Mouse (Mus musculus) embryo, embryonic 9.5 days (tissue): ENCODE data around the gene Aif1l.

Experiments used
- DNase-seq: peaks from one replicate; pipeline ENCODE4 v3.0.0-alpha.2; 2017; ENCODE audit errors: extremely low spot score

Aif1l gene

DNA sequence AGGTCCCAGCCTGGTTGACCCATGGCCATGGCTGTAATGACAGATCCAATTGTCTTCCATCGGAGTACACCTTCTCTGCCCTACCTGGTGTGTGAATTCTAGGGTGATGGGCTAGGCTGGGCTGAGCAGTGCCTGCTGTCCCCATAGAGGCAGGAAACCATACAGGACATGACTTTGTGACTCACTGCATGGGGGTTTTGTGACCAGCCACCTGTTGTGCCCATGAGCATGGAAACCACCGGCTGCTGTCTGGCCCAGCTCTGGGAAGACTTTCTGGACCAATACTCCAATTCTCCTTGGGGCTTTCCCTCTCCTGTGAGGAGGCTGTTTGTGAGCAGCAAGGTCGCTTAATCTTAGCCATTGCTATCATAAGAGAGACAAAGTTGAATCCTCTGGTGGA is 2.8 kb downstream of the Aif1l start:
- no peak for DNase-seq

DNA sequence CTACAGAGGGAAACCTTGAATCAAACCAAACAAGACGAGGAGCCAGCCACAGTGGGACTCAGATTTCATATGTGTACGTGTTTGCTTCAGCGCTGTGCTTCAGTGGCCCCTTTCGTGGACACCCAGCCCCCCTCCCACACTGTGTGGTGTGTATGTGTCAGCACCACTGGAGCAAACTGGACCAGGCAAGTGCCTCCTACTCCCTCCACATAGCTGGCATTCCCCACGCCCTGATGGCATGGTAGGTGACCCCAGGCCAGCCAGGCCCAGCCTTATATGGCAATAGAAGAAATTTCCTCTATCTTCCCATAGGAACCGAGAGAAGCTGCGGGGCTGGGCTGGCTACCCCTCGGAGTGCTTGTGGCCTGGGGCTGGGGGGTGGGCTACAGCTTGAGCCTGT is 3.7 kb downstream of the Aif1l start:
- DNase-seq: no peak

DNA sequence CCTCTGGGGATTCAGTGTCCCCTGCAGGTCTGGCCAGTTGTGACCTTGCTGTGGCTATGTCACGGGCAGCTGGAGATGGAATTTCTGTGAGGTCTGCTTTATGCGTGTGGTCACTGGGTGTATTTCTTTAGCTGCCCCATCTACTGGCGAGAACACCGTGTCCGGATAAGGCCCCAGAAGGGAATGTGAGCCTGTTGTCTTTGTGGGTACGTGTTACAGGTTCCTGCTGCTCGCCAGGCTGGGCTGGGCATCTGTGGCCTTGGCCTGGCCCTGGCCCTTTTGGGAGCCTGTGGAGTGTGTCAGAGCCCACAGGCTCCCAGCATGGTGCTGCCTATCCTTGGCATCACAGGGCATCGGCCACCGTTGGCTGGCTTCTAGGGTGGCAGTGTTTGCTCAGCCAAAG is 4.8 kb downstream of the Aif1l start:
- DNase-seq: no peak

DNA sequence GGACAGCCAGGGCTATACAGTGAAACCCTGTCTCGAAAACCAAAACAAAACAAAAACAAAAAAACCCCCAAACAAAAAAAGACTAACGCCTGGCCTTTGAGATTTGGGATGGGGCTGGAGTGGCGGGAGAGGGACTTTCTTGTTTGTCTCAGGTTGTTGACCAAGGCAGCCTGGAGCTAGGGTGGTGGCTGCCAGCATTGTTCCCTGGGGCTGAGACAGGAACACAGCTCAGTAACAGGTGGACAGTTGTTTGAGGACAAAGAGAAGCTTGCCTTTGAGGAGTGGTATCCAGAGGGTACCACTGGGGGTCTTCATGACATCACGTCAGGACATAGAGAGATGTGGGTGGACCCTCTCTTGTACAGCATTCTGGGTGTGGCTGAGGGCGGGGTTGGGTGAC is 5.7 kb downstream of the Aif1l start:
- DNase-seq: no peak

DNA sequence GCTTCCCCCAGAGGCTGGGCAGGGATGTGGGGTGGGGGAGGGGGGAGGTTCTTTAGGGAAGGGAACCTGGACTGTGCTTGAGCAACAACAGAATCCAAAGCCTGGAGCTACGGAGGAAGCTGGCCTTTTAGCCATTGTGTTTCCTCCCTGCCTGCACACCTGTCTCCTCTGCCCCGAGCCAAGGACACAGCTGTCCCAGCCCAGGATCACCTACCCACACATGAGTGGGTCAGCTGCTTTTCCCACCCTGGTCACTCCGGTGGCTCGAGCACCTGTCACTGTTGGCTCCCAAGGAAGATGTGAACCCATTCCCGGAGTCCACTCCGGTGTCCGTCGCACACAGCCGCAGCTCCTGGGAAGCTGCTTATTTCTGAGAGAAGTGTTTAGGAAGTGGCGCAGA is 7.3 kb downstream of the Aif1l start:
- no peak for DNase-seq

DNA sequence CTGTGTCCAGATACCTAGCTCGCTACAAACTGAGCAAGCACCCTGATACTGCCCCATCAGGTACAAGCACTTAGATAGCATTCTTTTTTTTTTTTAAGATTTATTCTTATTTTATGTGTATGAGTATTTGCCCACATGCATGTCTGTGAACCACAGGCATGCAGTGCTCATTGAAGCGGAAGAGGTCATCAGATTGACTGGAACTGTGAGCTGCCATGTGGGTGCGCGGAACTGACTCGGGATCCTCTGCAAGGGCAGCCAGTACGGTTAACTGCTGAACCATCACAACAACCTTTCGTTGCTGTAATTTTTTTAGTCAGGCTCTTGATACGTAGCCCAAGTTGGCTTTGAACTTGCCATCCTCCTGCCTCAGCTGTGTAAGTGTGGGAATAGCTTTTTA is 11.0 kb downstream of the Aif1l start:
- no peak for DNase-seq

DNA sequence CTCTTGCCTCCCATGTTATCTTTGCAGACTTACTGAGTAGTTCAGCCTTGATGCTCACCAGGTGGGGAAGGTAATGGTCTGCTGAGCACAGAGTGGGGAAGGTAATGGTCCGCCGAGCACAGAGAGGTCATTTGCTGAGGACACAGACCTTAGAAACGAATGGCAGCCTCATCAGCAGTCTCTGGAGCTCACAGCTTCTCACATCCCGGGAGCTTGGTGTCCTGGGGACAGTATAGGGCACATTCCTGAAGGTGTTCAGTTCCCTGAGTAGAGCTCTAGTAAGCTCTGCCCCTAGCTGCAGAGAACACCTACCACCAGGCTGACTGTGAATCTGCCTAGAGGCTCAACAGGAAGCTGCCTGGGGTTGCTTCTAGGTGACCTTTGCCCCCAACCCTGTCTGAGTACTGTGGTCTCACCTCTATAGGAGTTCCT is 11.9 kb downstream of the Aif1l start:
- DNase-seq: no peak

DNA sequence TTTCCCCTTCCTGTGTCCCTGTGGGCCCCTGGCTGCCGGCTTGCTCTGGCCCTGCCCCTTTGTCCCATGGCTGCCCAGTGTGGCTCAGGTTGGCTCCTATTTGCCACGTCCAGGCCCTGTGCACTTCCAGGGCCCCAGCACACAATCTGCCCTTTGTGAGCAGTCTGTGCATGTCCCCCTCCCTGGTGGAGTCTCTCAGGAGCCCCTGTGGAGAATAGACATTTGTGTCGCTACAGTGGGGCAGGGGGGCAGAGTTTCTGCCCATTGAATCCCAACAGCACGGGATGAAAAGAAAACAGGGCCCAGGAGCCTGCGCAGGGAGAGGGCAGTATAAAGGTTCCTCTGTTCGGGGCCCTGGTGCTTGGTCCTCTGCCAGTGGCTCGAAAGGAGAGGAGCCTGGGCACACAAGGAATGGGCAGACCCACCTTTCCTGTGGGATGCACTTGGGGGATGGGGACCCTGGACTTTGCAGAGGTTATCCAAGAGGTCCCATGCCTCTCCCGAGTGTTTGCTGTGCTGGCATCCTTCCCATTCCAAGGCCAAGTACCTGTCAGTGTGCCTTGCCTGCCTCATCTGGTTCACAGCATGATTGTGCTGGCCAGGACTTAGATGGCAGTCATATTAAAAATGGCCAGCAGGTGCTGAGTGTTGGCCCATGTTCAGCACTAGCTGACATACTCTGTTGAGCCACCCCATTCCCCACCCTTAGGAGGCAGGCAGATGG is 12.7 kb downstream of the Aif1l start:
- no peak for DNase-seq

DNA sequence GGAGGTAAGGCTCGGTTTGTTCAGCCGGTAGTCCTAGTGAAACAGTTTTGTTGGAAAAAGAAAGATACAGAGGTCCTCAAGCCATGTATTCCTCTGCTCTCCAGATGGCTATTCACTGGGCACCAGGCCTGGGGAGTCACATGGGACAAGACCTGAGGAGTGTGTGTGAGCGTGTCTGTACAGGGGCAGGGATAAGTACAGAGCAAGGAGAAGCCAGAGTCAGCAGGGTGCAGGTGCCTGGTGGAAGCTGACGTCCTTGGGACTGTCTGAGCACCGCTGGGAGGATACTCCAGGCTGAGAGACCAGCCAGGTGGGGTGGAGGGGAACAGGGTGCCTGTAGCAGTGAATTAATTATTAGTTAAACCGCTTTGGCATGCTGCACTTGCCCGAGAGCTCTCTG is 13.6 kb downstream of the Aif1l start:
- DNase-seq: no peak

DNA sequence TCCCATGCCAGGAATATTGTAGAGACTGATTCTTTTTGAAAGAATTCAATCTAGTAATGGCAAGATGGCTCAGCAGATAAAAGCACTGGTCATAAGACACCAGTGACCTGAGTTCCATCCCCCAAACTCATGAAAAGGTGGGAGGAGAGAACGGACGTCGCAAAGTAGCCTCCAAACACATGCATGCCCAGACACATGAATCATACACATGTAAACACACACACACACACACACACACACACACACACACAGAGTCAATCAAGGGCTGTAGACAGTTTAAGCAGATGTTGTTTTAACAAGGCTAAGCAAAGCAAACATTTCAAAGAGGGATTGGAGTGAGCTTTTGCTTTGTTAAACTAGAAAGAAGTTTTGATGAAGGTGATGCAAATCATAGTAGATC is 14.3 kb downstream of the Aif1l start:
- no peak for DNase-seq

DNA sequence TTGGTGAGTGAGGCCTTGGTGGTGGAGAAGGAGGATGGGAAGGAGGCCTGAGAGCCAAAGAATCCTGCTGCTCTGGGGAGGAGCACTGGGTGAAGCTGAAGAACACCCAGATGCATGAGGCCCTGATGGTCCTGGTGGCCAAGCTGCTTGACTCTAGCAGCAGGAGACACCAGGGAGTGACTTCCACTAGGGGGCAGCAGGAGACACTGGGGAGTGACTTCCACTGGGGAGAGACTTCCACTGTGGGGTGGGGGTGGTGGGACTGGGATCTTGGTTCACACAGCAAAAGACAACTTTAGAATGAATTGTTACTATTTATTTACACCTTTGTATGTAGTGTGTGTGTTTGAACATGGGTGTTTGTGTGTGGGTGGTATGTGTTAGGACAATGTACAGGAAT is 15.2 kb downstream of the Aif1l start:
- peak; percentile 26 for DNase-seq

DNA sequence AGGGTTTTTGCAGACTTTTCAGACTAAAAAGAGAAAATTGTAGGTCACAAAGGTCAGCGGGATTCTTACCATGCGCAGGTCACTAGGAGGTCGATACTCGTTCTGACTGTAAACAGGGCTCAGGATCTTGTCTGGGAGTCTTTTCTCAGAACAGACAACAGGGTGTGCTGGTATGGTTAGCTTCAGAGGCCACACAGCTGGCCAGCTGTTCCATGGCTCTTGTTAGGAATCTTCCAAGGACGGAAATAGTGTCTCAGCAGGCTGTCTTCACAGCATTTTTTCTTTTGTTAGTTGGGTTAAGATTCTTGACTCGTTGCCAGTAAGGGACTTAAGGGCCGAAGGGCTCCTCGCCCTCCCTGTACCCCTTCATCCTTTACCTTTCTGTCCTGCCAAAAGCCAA is 16.9 kb downstream of the Aif1l start:
- no peak for DNase-seq

DNA sequence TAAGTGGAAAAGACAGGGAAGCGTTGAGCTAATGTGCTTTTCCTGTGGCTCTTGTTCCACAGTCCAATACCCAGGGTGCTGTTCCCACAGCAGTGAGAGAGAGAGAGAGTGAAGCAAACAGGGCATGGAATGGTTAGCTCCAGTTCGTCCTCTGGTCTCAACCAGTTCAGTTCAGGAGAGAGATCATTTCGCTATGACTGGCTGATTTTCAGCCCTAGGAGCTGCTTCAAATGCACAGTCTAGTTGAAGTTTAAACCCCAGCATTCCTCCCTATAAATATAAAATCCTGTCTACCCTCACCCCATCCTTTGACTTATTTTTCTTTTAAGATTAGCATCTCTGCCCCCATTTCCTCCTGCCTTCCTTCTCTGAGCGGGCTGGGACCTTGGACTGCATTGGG is 22.6 kb downstream of the Aif1l start:
- DNase-seq: no peak

DNA sequence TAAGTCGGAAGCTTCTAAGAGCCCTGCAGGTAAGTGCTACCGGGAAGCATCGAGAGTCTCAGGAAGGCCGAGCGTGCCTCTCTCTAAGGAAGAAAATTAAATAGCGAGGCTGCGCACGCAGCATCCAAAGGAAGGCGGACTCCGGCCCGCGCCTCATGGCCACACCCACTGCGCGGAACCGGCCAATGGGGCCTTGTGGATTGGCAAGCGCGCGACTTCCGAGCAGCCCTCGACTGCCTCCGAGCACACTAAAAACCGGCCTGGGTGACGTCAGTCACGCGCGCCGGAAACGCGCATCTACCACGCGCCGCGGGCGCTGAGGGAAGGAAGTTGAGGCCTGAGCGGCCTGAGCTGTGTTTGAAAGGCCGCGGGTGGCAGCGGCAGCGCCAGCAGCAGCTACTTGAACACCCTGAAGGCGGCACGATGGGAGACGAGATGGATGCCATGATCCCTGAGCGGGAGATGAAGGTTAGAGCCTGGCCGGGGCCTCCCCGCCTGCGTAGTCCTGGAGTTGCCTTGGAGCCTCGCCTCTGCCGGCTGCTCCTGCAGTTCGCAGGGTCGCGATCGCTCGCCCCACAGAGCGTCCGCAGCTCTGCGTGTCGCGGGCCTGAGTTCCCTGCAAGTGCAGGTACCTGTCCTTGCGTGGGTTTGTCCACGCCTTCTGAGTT is 24.3 kb downstream of the Aif1l start, which contains the start of gene Nup214:
Gene Nup214, plus strand, starts transcription at position 296 of the 668 bp plus-strand sequence.
- peak; percentile 100 for DNase-seq

DNA sequence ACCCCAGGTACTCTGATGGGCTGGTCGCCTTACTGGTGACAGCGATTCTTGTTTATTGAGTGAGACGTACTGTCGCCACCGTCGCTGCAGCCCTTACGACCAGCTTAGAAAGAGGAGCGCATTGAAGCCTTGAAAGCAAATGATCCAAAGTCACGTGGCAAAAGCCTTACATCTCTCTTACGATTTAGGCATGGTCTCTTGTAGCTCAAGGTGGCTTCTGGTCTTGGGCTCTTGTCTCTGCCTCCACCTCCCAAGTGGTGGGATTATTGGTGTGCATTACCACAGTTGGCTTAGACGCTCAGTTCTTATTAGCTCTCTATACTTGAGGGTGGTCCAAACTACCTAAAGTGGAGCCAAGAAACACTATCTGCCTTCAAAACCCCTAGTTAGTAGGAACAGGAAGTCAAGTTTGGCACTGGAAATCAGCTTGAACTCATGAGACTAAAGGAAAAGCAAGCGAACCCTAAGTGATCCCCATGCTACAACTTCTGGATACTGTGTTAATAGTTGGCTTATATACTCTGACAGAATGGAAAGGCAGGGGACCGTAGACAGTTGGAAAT is 25.0 kb downstream of the Aif1l start:
- no peak for DNase-seq

DNA sequence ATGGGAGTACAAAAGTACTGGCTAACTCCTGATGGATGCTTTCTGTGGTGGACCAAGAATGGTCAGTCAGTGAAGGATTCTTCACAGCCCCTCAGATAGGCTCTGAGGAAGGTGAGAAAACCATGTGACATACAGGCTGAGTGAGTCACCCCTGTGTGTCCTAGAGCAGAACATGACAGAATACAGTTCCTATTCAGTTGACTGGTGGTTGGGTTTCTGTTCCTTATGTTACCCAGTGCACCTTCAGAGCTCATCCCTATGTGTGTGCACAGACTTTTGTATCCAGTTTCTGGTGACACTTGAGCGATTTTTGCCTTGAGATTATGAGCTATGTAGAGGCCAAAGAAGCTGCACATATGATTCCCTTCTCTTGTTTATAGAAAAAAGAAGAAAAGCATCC is 37.8 kb downstream of the Aif1l start:
- no peak for DNase-seq

DNA sequence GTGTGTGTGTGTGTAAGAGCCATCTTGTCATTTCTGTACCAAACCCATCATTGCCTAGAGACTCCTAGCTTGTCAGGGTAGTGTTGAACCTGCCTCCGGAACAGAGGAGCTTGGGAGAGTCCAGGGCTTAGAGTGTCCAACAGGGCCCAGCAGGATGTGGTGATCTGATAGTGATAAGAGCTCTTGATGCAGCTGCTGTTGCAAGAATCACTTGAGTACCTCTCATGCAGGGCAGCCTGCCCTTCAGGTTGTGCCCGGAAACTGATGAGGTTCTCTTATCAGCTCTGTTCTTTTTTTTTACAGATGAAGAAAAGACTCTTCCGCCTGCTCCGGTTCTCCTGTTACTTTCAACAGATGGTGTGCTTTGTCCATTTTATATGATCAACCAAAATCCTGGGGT is 41.0 kb downstream of the Aif1l start:
- DNase-seq: no peak

DNA sequence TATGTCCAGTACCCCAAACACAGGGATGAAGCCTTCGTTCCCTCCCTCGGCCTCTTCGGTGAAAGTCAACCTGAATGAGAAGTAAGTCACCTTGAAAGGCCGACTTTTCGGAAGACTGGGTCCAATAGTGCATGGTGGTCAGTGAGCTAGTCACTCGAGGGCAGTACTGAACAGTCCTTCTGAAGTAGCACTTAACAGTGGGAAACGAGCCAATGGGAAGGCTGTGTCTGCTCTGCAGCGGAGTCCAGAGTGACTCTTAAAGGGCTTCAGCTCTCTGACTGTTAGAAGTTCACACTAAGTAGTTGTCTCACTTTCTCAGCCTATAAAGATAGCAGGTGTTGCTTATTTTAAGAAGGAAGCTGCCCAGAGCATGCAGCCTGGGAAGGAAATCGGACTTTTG is 45.0 kb downstream of the Aif1l start:
- no peak for DNase-seq

DNA sequence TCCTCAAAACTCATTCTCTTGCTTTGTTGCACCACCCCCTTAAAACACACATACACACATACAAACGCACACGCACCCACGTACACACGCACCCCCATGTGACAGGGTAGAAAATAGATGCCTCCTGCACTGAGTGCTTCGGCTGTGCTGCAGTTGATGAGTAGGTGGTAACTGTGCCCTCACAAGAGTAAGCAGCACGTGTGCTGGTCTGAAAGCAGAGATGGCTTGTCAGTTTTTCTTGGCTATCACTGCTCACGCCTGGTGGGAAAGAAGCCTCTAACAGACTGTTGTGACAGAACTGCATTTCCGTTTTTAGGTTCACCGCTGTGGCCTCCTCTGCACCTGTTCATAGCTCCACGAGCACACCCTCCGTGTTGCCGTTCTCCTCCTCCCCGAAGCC is 46.1 kb downstream of the Aif1l start:
- DNase-seq: no peak

DNA sequence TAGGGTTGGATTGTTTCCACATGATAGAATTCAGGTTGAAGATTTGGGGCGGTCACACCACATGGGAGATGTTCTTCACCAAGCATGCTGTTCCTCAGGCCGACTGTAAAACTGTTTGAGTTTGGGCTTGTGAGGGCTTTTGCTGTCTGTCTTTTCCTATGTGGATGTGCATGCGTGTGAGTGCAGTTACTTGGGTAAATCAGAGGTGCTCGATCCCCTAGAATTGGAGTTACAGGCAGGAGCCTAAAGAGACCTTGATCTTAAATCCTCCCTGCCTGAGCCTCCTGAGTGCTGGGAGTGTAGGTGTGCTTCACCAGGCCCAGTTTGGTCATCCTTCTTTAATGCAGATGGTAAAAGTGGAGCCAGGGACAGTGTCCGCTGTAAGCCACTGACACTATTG is 47.6 kb downstream of the Aif1l start:
- DNase-seq: no peak

DNA sequence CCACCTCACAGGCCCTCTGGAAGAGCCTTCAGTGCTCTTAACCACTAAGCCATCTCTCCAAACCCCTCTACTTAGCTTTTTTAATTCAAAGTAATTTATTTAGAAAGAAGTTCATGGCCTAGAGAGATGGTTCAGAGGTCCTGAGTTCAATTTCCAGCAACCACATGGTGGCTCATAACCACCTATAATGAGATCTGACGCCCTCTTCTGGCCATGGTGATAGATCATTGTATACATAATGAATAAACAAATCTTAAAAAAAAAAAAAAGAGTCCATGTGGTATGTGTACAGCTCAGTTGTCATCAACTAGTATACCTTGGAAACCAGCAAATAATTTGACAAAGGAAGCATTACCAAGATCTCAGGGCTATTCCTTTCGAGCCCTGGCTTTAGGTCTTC is 48.5 kb downstream of the Aif1l start:
- no peak for DNase-seq

DNA sequence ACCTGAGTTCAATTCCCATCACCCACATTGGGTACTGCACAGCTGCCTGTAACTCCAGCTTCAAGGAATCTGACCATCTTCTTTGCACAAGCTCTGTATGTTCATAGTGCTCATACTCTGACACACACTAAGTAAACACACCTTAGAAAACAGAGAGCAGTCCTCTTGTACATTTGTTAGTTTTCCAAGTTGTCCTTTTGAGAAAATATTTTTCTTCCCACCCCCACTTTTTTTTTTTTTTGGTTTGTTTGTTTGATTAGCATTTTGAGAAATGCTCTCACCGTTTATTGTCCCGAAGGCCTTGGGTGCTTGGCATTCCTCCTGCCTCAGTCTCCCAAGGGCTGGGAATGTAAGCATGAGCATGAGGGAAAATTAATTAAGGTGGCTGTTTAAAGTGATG is 58.4 kb downstream of the Aif1l start:
- DNase-seq: no peak

DNA sequence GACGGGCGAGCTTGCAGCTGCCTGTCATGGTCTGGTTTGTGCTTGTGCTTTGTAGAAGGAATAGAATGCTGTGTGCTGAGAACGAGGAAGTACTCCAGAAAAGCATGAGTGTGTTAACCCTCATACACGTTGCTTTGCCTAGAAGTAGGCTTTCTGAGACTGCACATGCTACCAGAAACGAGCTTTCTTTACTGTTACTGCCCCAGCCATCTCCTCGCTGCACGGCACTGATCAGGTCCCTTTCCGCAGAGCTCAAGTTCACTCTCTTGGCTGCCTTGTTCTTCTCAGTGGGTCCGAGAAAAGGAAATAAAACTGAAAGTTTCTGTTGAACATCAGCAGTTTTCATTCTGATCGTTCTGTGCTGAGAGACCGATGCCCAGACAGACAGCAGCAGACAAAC is 58.8 kb downstream of the Aif1l start:
- DNase-seq: no peak
